Mouse (Mus musculus): ENCODE measurements around the gene Psg22. TPM values are rescaled to one million over a fixed set of nuclear protein-coding genes. Genes with fewer than 3 reads are reported as not detected.

Psg22 gene
- total RNA-seq, 2 experiments from 2014 or later, result not detected

Other genes starting within 250 kb of the Psg22 start
- gene Psg26, start 233.9 kb upstream of the Psg22 start, total RNA-seq (2021), result not detected
- not detected for gene Psg25, start 185.8 kb upstream of the Psg22 start, total RNA-seq (2021)
- gene Psg27, start 150.8 kb upstream of the Psg22 start, total RNA-seq (2021), result not detected
- gene Psg23, start 101.6 kb upstream of the Psg22 start, total RNA-seq (2021), result not detected
- gene Psg21, start 61.4 kb upstream of the Psg22 start, total RNA-seq (2021), result not detected
- gene Psg20, start 31.9 kb upstream of the Psg22 start, total RNA-seq (2021), result not detected
- not detected for gene Psg19, start 80.4 kb downstream of the Psg22 start, total RNA-seq (2021)
- gene Psg17, start 103.5 kb downstream of the Psg22 start, total RNA-seq (2021), result not detected
- gene Mill2, start 121.9 kb downstream of the Psg22 start, total RNA-seq (2021), result 1 to 10 TPM; 4.3 to 4.6 TPM
- 1 to 10 TPM; 2.6 TPM for gene Pglyrp1, start 153.2 kb downstream of the Psg22 start, total RNA-seq (2021)
- 10 to 100 TPM; 12.5 to 15.7 TPM for gene Ccdc61, start 192.3 kb downstream of the Psg22 start, total RNA-seq (2021)
- 1 to 10 TPM; 4.0 to 4.2 TPM for gene Nova2, start 207.8 kb downstream of the Psg22 start, total RNA-seq (2021)